Mouse (Mus musculus) limb, embryonic 14.5 days (tissue): ENCODE data around the gene Ms4a6d. TPM values are rescaled to one million over a fixed set of nuclear protein-coding genes. Genes with fewer than 3 reads are reported as not detected.
"Not testable (repeated sequence)": the region's sequence is repeated elsewhere in the genome, so short reads cannot be mapped to it uniquely, and the experiment has no call there.

Source experiments
- ATAC-seq: fragments of 200-750 bp; cut with Nextera tagmentation; 2 replicates; pipeline ENCODE4 v1.8.0; 2017; ENCODE audit warnings: low read depth, moderate number of reproducible peaks, moderate TSS enrichment; ENCODE audit not compliant: low FRiP score
- DNase-seq: peaks from one replicate; pipeline ENCODE4 v3.0.0-alpha.2; 2015; ENCODE audit warnings: low spot score
- H3K27ac ChIP-seq: fragments of 300-500 bp; sonication (generic); replicated peaks from 2 replicates; pipeline ENCODE4 v1.5.1; 2014; ENCODE audit warnings: low read depth, mild to moderate bottlenecking, low read length, moderate library complexity, mixed read lengths
- H3K27me3 ChIP-seq: fragments of 300-500 bp; sonication (generic); 2 replicates; pipeline ENCODE4 v1.6.1; 2014; ENCODE audit warnings: low read length, mixed read lengths; ENCODE audit not compliant: control insufficient read depth, insufficient read depth
- H3K36me3 ChIP-seq: fragments of 300-500 bp; sonication (generic); 2 replicates; pipeline ENCODE4 v1.6.1; 2014; ENCODE audit warnings: mild to moderate bottlenecking, low read length, moderate library complexity, mixed read lengths; ENCODE audit not compliant: control insufficient read depth, insufficient read depth
- H3K4me1 ChIP-seq: fragments of 300-500 bp; sonication (generic); 2 replicates; pipeline ENCODE4 v1.6.1; 2014; ENCODE audit warnings: antibody characterized with exemption, low read length, mixed read lengths; ENCODE audit not compliant: control insufficient read depth, insufficient read depth
- H3K4me2 ChIP-seq: fragments of 300-500 bp; sonication (generic); replicated peaks from 2 replicates; pipeline ENCODE4 v1.6.1; 2014; ENCODE audit warnings: low read depth, mild to moderate bottlenecking, low read length, moderate library complexity; ENCODE audit not compliant: severe bottlenecking
- H3K4me3 ChIP-seq: fragments of 300-500 bp; sonication (generic); replicated peaks from 2 replicates; pipeline ENCODE4 v1.5.1; 2014; ENCODE audit warnings: low read length
- H3K9ac ChIP-seq: fragments of 300-500 bp; sonication (generic); 2 replicates; pipeline ENCODE4 v1.6.1; 2014; ENCODE audit warnings: mild to moderate bottlenecking, low read depth, low read length, moderate library complexity; ENCODE audit not compliant: severe bottlenecking
- H3K9me3 ChIP-seq: fragments of 300-500 bp; sonication (generic); 2 replicates; pipeline ENCODE4 v1.6.1; 2016; ENCODE audit warnings: low read length; ENCODE audit not compliant: control insufficient read depth
- POLR2A ChIP-seq: fragments of 200-500 bp; IDR thresholded peaks from 2 replicates; pipeline ENCODE4 v1.8.0; 2012; ENCODE audit warnings: inconsistent platforms, mild to moderate bottlenecking, moderate library complexity, borderline replicate concordance; ENCODE audit not compliant: insufficient read depth, insufficient read length; ENCODE audit errors: extremely low read depth
- WGBS: fragments of 180-500 bp; shearing (Covaris S2); extraction: QIAGEN DNeasy Blood & Tissue Kit; methylation state at CpG from one replicate; pipeline ENCODE4 v1.1.7; 2014; 5-methylcytosine and 5-hydroxymethylcytosine counted together
- polyA plus RNA-seq, 2 experiments: library from polyadenylated mRNA; depleted of rRNA in 1 of 2; stranded (reverse) in 1 of 2; unstranded in 1 of 2; fragments of >200 nt; fragmentation: Nextera tagmentation in 1 of 2; extraction: Ambion mirVana in 1 of 2; gene quantifications; 2 replicates each; pipeline versions ENCODE4 v1.2.1 to v1.2.3; 2012 to 2014

Ms4a6d gene
- polyA plus RNA-seq, 2 experiments, result 5.3 to 7.4 TPM

DNA sequence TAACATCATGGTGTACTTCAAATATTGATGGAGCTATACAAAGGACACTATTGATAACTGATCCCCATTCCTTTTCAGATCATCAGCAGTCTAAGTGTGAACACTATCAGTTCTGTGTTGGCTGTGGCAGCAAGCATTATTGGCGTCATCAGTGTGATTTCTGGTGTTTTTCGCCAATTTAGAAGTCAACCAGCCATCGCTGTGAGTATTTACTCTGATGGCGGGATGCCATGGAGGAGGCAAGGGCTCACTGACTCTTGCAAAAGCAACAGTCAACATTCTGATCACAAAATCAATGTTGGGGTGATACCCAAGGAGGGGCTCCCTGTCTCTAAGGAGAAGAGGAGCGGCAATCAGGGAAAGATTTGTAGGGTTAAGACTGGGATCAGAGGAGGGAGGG, 49.9 kb downstream of the Ms4a6d start:
- ATAC-seq (no peak), DNase-seq (no peak)
- WGBS, result 88% methylated on average over 5 of the region's 5 CpGs
- Histone ChIP-seq H3K4me2 (no peak overlapping the region), H3K9me3 (no peaks in the 10 kb centered on the region), H3K4me1 (no peaks in the 10 kb centered on the region), H3K36me3 (no peaks in the 10 kb centered on the region), H3K9ac (no peak overlapping the region), H3K27me3 (no peaks in the 10 kb centered on the region), H3K4me3 (no peak overlapping the region), H3K27ac (no peak overlapping the region)
- no peak for TF ChIP-seq POLR2A

- Histone ChIP-seq H3K9ac (no peak overlapping the region), H3K36me3 (no peaks in the 10 kb centered on the region), H3K27ac (no peak overlapping the region), H3K9me3 (no peaks in the 10 kb centered on the region), H3K27me3 (no peaks in the 10 kb centered on the region), H3K4me2 (no peak overlapping the region), H3K4me3 (no peak overlapping the region), H3K4me1 (no peaks in the 10 kb centered on the region)
- DNase-seq, result no peak
- ATAC-seq, result no peak
- TF ChIP-seq POLR2A, result no peak
These were observed 56.7 kb downstream of the Ms4a6d start for GRCm38 (mm10) chr19:11547911-11548310.

DNA sequence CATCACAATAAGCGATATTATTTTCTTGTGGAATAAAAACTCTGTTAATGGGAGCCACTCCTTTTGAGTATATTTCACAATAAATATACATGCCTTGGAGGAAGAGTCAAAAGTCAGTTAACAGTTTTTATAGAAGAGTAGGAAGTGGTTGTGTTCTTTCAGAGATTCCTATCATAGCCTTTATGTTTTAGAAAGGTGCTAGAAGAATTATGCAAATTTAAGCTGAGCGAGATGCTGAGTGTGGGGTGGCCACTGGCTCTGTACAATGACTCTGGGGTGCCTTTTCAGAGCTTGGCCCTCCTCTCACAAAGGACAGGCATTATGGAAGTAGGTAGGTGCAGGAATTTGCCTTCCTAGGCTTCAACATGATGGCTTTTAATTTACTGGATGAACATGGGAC, 60.3 kb downstream of the Ms4a6d start:
- not testable (repeated sequence) for H3K9me3 ChIP-seq, H3K4me3 ChIP-seq, ATAC-seq, H3K27ac ChIP-seq, H3K27me3 ChIP-seq, H3K4me2 ChIP-seq, H3K36me3 ChIP-seq, DNase-seq, H3K4me1 ChIP-seq, H3K9ac ChIP-seq
- 84% methylated on average over 2 of the region's 2 CpGs for WGBS

DNA sequence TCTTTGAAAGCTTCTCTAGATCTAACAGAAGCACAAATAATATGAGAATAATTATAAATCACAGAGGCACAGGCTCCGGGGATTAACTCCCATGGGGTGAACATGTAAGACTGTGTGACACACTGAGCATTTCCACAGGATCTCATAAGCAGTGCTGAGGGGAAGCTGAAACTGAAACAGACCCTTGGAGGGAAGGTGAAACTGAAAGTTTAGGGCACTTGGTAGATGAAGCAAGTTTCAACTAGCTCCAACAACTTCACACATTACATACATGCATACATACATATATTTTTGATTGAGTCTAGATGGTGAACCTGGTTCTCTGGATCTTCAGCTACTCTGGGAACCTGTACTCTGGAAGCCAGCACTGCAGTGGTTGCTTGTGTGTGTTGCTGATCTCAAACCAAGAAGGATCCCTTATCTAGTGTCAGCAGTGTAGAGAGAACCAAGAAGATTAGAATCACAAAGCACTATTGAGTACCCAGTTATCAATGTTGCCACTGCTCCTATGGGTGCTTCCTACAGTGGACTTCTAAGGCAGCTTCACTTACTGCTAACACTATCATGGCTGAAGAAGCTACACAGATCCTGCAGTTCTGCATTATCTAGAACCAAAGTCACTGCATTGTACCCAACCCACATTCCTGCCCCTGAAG, 64.4 kb downstream of the Ms4a6d start:
- H3K36me3 ChIP-seq, H3K4me3 ChIP-seq, H3K9me3 ChIP-seq, H3K4me1 ChIP-seq, H3K27me3 ChIP-seq, H3K4me2 ChIP-seq, ATAC-seq, H3K9ac ChIP-seq, H3K27ac ChIP-seq, DNase-seq: not testable (repeated sequence)
- 86% methylated on average over 1 of the region's 1 CpGs for WGBS

- Histone ChIP-seq H3K27me3 (no peaks in the 10 kb centered on the region), H3K9me3 (no peaks in the 10 kb centered on the region), H3K36me3 (no peaks in the 10 kb centered on the region), H3K4me1 (no peaks in the 10 kb centered on the region), H3K4me3 (no peak overlapping the region), H3K4me2 (no peak overlapping the region), H3K27ac (no peak overlapping the region), H3K9ac (no peak overlapping the region)
- ATAC-seq (no peak), DNase-seq (no peak)
- no peak for TF ChIP-seq POLR2A
- WGBS, result 28% methylated on average over 2 of the region's 2 CpGs
These were observed 67.3 kb downstream of the Ms4a6d start for GRCm38 (mm10) chr19:11537336-11537735.

Other genes with a start within 250 kb of the Ms4a6d start
- gene Ms4a4a, start 229.3 kb downstream of the Ms4a6d start, polyA plus RNA-seq (2012; rRNA removed), result 1.2 and 1.9 TPM in 2 replicates
- gene Ms4a4a, start 229.3 kb downstream of the Ms4a6d start, polyA plus RNA-seq (2014; fragmentation: Nextera tagmentation; extraction: Ambion mirVana), result 3.3 and 4.4 TPM in 2 replicates
- gene Ms4a4c, start 200.1 kb downstream of the Ms4a6d start, polyA plus RNA-seq (2012; rRNA removed), result 0.49 and 0.60 TPM in 2 replicates
- gene Ms4a4c, start 200.1 kb downstream of the Ms4a6d start, polyA plus RNA-seq (2014; fragmentation: Nextera tagmentation; extraction: Ambion mirVana), result 0.69 and 2.2 TPM in 2 replicates
- gene Ms4a4b, start 161.3 kb downstream of the Ms4a6d start, polyA plus RNA-seq (2012; rRNA removed), result 0.06 TPM in 1 of 2 replicates, not detected in the other
- gene Ms4a4b, start 161.3 kb downstream of the Ms4a6d start, polyA plus RNA-seq (2014; fragmentation: Nextera tagmentation; extraction: Ambion mirVana), result 0.19 and 0.26 TPM in 2 replicates
- 4.2 and 7.2 TPM in 2 replicates for gene Ms4a6c, start 135.5 kb downstream of the Ms4a6d start, polyA plus RNA-seq (2012; rRNA removed)
- gene Ms4a6c, start 135.5 kb downstream of the Ms4a6d start, polyA plus RNA-seq (2014; fragmentation: Nextera tagmentation; extraction: Ambion mirVana), result 6.8 and 9.4 TPM in 2 replicates
- gene Gm8369, start 118.9 kb downstream of the Ms4a6d start, polyA plus RNA-seq (2012; rRNA removed), result 0.11 and 0.33 TPM in 2 replicates
- gene Gm8369, start 118.9 kb downstream of the Ms4a6d start, polyA plus RNA-seq (2014; fragmentation: Nextera tagmentation; extraction: Ambion mirVana), result not detected in 2 replicates
- gene Ms4a6b, start 88.3 kb downstream of the Ms4a6d start, polyA plus RNA-seq (2012; rRNA removed), result 6.0 and 6.9 TPM in 2 replicates
- 9.4 and 10.0 TPM in 2 replicates for gene Ms4a6b, start 88.3 kb downstream of the Ms4a6d start, polyA plus RNA-seq (2014; fragmentation: Nextera tagmentation; extraction: Ambion mirVana)
- gene Ms4a4d, start 68.0 kb downstream of the Ms4a6d start, polyA plus RNA-seq (2012; rRNA removed), result 0.83 and 0.97 TPM in 2 replicates
- gene Ms4a4d, start 68.0 kb downstream of the Ms4a6d start, polyA plus RNA-seq (2014; fragmentation: Nextera tagmentation; extraction: Ambion mirVana), result 2.1 and 2.2 TPM in 2 replicates
- 0.99 and 1.5 TPM in 2 replicates for gene Ms4a2, start 18.9 kb upstream of the Ms4a6d start, polyA plus RNA-seq (2012; rRNA removed)
- gene Ms4a2, start 18.9 kb upstream of the Ms4a6d start, polyA plus RNA-seq (2014; fragmentation: Nextera tagmentation; extraction: Ambion mirVana), result 1.8 and 1.9 TPM in 2 replicates
- gene Ms4a3, start 36.0 kb upstream of the Ms4a6d start, polyA plus RNA-seq (2012; rRNA removed), result 0.13 TPM in 1 of 2 replicates, not detected in the other
- 0.39 TPM in 1 of 2 replicates, not detected in the other for gene Ms4a3, start 36.0 kb upstream of the Ms4a6d start, polyA plus RNA-seq (2014; fragmentation: Nextera tagmentation; extraction: Ambion mirVana)
- not detected in 2 replicates for gene Oosp2, start 55.7 kb upstream of the Ms4a6d start, polyA plus RNA-seq (2012; rRNA removed)
- gene Oosp2, start 55.7 kb upstream of the Ms4a6d start, polyA plus RNA-seq (2014; fragmentation: Nextera tagmentation; extraction: Ambion mirVana), result not detected in 2 replicates
- gene Oosp1, start 86.3 kb upstream of the Ms4a6d start, polyA plus RNA-seq (2012; rRNA removed), result not detected in 2 replicates
- gene Oosp1, start 86.3 kb upstream of the Ms4a6d start, polyA plus RNA-seq (2014; fragmentation: Nextera tagmentation; extraction: Ambion mirVana), result not detected in 2 replicates
- gene Oosp3, start 92.2 kb upstream of the Ms4a6d start, polyA plus RNA-seq (2012; rRNA removed), result not detected in 2 replicates
- gene Oosp3, start 92.2 kb upstream of the Ms4a6d start, polyA plus RNA-seq (2014; fragmentation: Nextera tagmentation; extraction: Ambion mirVana), result not detected in 2 replicates
- not detected in 2 replicates for gene Gif, start 142.7 kb upstream of the Ms4a6d start, polyA plus RNA-seq (2012; rRNA removed)
- not detected in 2 replicates for gene Gif, start 142.7 kb upstream of the Ms4a6d start, polyA plus RNA-seq (2014; fragmentation: Nextera tagmentation; extraction: Ambion mirVana)
- gene Mrpl16, start 165.5 kb upstream of the Ms4a6d start, polyA plus RNA-seq (2012; rRNA removed), result 19.0 and 30.3 TPM in 2 replicates
- 49.4 and 50.7 TPM in 2 replicates for gene Mrpl16, start 165.5 kb upstream of the Ms4a6d start, polyA plus RNA-seq (2014; fragmentation: Nextera tagmentation; extraction: Ambion mirVana)
- gene Stx3, start 214.6 kb upstream of the Ms4a6d start, polyA plus RNA-seq (2012; rRNA removed), result 3.9 and 5.2 TPM in 2 replicates
- 6.7 and 7.9 TPM in 2 replicates for gene Stx3, start 214.6 kb upstream of the Ms4a6d start, polyA plus RNA-seq (2014; fragmentation: Nextera tagmentation; extraction: Ambion mirVana)
- not detected in 2 replicates for gene Olfr1417, start 234.4 kb upstream of the Ms4a6d start, polyA plus RNA-seq (2012; rRNA removed)
- not detected in 2 replicates for gene Olfr1417, start 234.4 kb upstream of the Ms4a6d start, polyA plus RNA-seq (2014; fragmentation: Nextera tagmentation; extraction: Ambion mirVana)